Mouse (Mus musculus) forebrain, embryonic 12.5 days (tissue): ENCODE data around the gene Sumf1. TPM values are rescaled to one million over a fixed set of nuclear protein-coding genes. Genes with fewer than 3 reads are reported as not detected.
A peak's percentile ranks its signal among the peaks of the same experiment; 100 is the strongest.

Source experiments
- ATAC-seq: fragments of 200-750 bp; cut with Nextera tagmentation; 2 replicates; pipeline ENCODE4 v1.8.0; 2017; ENCODE audit warnings: moderate TSS enrichment; ENCODE audit not compliant: low FRiP score
- H3K27ac ChIP-seq: fragments of 300-500 bp; sonication (generic); 2 replicates; pipeline ENCODE4 v1.5.1; 2016; ENCODE audit warnings: mild to moderate bottlenecking
- H3K27me3 ChIP-seq: fragments of 300-500 bp; sonication (generic); 2 replicates; pipeline ENCODE4 v1.6.1; 2016; ENCODE audit warnings: mild to moderate bottlenecking
- H3K36me3 ChIP-seq: fragments of 300-500 bp; sonication (generic); replicated peaks from 2 replicates; pipeline ENCODE4 v1.6.1; 2016; ENCODE audit warnings: mild to moderate bottlenecking
- H3K4me1 ChIP-seq: fragments of 300-500 bp; sonication (generic); 2 replicates; pipeline ENCODE4 v1.6.1; 2016
- H3K4me2 ChIP-seq: fragments of 300-500 bp; sonication (generic); 2 replicates; pipeline ENCODE4 v1.6.1; 2016; ENCODE audit warnings: mild to moderate bottlenecking, moderate library complexity
- H3K4me3 ChIP-seq: fragments of 300-500 bp; sonication (generic); replicated peaks from 2 replicates; pipeline ENCODE4 v1.5.1; 2016; ENCODE audit warnings: mild to moderate bottlenecking
- H3K9ac ChIP-seq: fragments of 300-500 bp; sonication (generic); 2 replicates; pipeline ENCODE4 v1.6.1; 2016; ENCODE audit warnings: mild to moderate bottlenecking
- H3K9me3 ChIP-seq: fragments of 300-500 bp; sonication (generic); 2 replicates; pipeline ENCODE4 v1.6.1; 2016
- WGBS: fragments of 180-500 bp; shearing (Covaris S2); methylation state at CpG from one replicate; pipeline ENCODE4 v1.1.7; 2016; 5-methylcytosine and 5-hydroxymethylcytosine counted together
- polyA plus RNA-seq: library from polyadenylated mRNA; unstranded; fragments of >200 nt; fragmentation: Nextera tagmentation; extraction: Ambion mirVana; gene quantifications from 2 replicates; pipeline ENCODE4 v1.2.1, GENCODE M21; 2016

Sumf1 gene
- polyA plus RNA-seq, result 17.0 and 17.1 TPM in 2 replicates

GRCm38 (mm10) chr6:108184847-108185684 lies at the start of gene Sumf1:
Gene Sumf1 (minus strand): TSS chr6:108185582.
- no peaks in the 10 kb centered on the region for H3K9me3 ChIP-seq
- H3K9ac ChIP-seq, result peak within 1 kb of the TSS; percentile 75
- H3K36me3 ChIP-seq, result no peaks in the 10 kb centered on the region
- 4% methylated on average over 49 of the region's 49 CpGs for WGBS
- H3K27ac ChIP-seq, result no peak within 1 kb of the TSS
- peak within 1 kb of the TSS; percentile 87 for H3K4me3 ChIP-seq
- no peaks in the 10 kb centered on the region for H3K27me3 ChIP-seq
- H3K4me1 ChIP-seq, result peaks cover 8% of the 10 kb centered on the region
- peak within 1 kb of the TSS; percentile 87 for H3K4me2 ChIP-seq
- ATAC-seq, result peak; percentile 97

GRCm38 (mm10) chr6:108234536-108234935 lies 49.2 kb upstream of the Sumf1 start:
- H3K36me3 ChIP-seq, result no peaks in the 10 kb centered on the region
- 82% methylated on average over 6 of the region's 6 CpGs for WGBS
- no peaks in the 10 kb centered on the region for H3K9me3 ChIP-seq
- H3K9ac ChIP-seq, result no peak overlapping the region
- no peaks in the 10 kb centered on the region for H3K27me3 ChIP-seq
- ATAC-seq, result no peak
- H3K4me2 ChIP-seq, result no peak overlapping the region
- no peak overlapping the region for H3K4me3 ChIP-seq
- H3K4me1 ChIP-seq, result peaks cover 16% of the 10 kb centered on the region
- H3K27ac ChIP-seq, result no peak overlapping the region

- Histone ChIP-seq H3K4me2 (no peak overlapping the region), H3K4me3 (no peak overlapping the region), H3K9me3 (no peaks in the 10 kb centered on the region), H3K27me3 (no peaks in the 10 kb centered on the region), H3K4me1 (peaks cover 20% of the 10 kb centered on the region), H3K36me3 (no peaks in the 10 kb centered on the region), H3K27ac (no peak overlapping the region), H3K9ac (no peak overlapping the region)
- ATAC-seq, result no peak
- 77% methylated on average over 6 of the region's 6 CpGs for WGBS
These were observed 47.7 kb upstream of the Sumf1 start for GRCm38 (mm10) chr6:108233070-108233469.

GRCm38 (mm10) chr6:108231892-108232710 lies 46.7 kb upstream of the Sumf1 start:
- 89% methylated on average over 11 of the region's 11 CpGs for WGBS
- Histone ChIP-seq H3K27ac (no peak overlapping the region), H3K9ac (no peak overlapping the region), H3K27me3 (no peaks in the 10 kb centered on the region), H3K4me3 (no peak overlapping the region), H3K9me3 (no peaks in the 10 kb centered on the region), H3K36me3 (no peaks in the 10 kb centered on the region), H3K4me2 (no peak overlapping the region), H3K4me1 (peaks cover 20% of the 10 kb centered on the region)
- no peak for ATAC-seq

DNA sequence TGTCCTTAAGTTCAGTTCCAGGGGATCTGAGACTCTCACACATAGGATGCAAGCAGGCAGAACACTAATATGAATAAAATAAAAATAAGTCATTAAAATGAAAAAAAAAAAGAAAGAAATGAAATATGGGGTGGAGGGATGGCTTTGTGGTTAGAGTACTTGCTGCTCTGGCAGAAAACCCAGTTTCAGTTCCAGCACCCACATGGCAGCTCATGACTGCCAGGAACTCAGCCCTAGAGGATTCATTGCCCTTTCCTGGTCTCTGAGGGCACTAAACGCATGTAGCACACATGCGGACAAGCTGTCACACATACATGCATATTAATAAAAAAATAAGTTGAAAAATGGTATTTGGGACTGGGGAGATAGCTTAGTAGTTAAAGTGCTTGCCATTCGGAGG lies 45.2 kb upstream of the Sumf1 start:
- no peaks in the 10 kb centered on the region for H3K27me3 ChIP-seq
- H3K4me2 ChIP-seq, result no peak overlapping the region
- H3K36me3 ChIP-seq, result no peaks in the 10 kb centered on the region
- no peak overlapping the region for H3K9ac ChIP-seq
- ATAC-seq, result no peak
- peaks cover 8% of the 10 kb centered on the region for H3K4me1 ChIP-seq
- no peaks in the 10 kb centered on the region for H3K9me3 ChIP-seq
- H3K27ac ChIP-seq, result no peak overlapping the region
- WGBS, result 93% methylated on average over 3 of the region's 3 CpGs
- no peak overlapping the region for H3K4me3 ChIP-seq

DNA sequence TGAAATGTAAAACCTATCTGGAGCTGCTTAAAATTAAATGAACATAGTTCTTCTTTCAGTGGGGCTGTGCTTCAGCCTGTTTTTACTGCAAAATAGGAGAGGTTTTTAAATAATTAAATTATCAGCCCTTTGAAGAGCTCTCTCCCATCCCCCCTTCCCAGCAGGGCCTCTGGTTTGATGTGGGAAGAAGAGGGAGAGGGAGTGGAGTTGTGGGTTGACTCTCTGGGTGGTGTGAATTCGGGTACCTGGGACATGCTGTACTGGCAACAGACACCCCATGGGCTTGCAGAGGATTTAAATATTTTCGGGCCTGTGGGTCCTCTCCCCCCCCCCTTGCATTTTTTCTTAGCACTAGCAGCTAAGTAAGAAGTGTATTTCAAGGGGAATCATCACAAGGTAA lies 43.2 kb upstream of the Sumf1 start:
- 16% methylated on average over 2 of the region's 2 CpGs for WGBS
- Histone ChIP-seq H3K4me2 (no peak overlapping the region), H3K27me3 (no peaks in the 10 kb centered on the region), H3K4me3 (no peak overlapping the region), H3K9me3 (no peaks in the 10 kb centered on the region), H3K9ac (no peak overlapping the region), H3K4me1 (peaks cover 4% of the 10 kb centered on the region; the same call in 1 of the 2 replicates), H3K36me3 (no peaks in the 10 kb centered on the region), H3K27ac (no peak overlapping the region)
- ATAC-seq, result no peak

GRCm38 (mm10) chr6:108228048-108228447 lies 42.7 kb upstream of the Sumf1 start:
- WGBS, result 75% methylated on average over 6 of the region's 6 CpGs
- Histone ChIP-seq H3K4me2 (no peak overlapping the region), H3K9me3 (no peaks in the 10 kb centered on the region), H3K36me3 (no peaks in the 10 kb centered on the region), H3K27me3 (no peaks in the 10 kb centered on the region), H3K4me3 (no peak overlapping the region), H3K9ac (no peak overlapping the region), H3K27ac (no peak overlapping the region), H3K4me1 (peaks cover 4% of the 10 kb centered on the region; the same call in 1 of the 2 replicates)
- ATAC-seq, result no peak

DNA sequence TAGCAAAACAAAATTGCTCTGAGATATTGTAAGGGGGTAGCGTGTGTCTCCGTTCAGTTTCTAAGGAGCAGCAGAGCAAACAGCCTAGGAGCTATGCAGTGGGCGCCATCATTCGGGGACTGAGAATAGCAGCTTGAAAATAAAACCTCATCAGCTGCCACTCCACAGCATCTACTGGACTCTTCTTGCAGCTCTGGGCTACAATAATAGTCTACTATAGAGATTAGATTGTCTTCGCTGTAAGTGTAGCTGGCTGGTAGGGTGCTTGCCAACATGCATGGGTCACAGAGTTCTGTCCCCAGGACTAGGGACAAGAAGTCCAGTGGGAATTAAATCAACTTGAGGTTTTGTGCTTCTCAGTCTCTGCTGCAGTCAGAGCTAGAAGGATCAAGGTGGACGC lies 42.1 kb upstream of the Sumf1 start:
- no peak for ATAC-seq
- whole genome bisulfite sequencing, result 91% methylated on average over 6 of the region's 6 CpGs
- no peaks in the 10 kb centered on the region for H3K27me3 ChIP-seq
- H3K4me1 ChIP-seq, result peaks cover 4% of the 10 kb centered on the region; the same call in 1 of the 2 replicates
- H3K4me3 ChIP-seq, result no peak overlapping the region
- H3K9me3 ChIP-seq, result no peaks in the 10 kb centered on the region
- no peaks in the 10 kb centered on the region for H3K36me3 ChIP-seq
- H3K9ac ChIP-seq, result no peak overlapping the region
- no peak overlapping the region for H3K27ac ChIP-seq
- H3K4me2 ChIP-seq, result no peak overlapping the region

DNA sequence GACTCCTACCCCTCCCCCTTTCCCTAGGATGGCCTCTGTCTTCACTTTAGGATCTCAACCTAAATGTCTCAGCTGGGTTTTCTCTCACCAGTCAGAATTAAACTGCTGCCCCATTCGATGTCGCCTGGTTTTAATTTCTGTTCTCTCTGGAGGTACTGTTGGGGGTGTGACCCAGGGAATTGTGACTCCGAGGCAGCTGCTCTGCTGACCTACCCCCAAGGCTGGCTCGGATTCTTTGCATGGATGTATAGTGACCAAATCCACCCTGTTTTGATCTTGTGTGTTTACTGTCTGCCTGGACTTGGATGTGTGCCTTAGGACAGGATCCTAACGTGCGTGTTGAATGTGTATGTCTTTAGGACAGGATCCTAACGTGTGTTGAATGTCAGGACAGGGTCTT lies 40.8 kb upstream of the Sumf1 start:
- no peak overlapping the region for H3K9ac ChIP-seq
- WGBS, result 79% methylated on average over 7 of the region's 7 CpGs
- ATAC-seq, result no peak
- H3K36me3 ChIP-seq, result no peaks in the 10 kb centered on the region
- H3K4me2 ChIP-seq, result no peak overlapping the region
- no peaks in the 10 kb centered on the region for H3K27me3 ChIP-seq
- H3K4me1 ChIP-seq, result peaks cover 4% of the 10 kb centered on the region; the same call in 1 of the 2 replicates
- H3K4me3 ChIP-seq, result no peak overlapping the region
- H3K27ac ChIP-seq, result no peak overlapping the region
- H3K9me3 ChIP-seq, result no peaks in the 10 kb centered on the region

DNA sequence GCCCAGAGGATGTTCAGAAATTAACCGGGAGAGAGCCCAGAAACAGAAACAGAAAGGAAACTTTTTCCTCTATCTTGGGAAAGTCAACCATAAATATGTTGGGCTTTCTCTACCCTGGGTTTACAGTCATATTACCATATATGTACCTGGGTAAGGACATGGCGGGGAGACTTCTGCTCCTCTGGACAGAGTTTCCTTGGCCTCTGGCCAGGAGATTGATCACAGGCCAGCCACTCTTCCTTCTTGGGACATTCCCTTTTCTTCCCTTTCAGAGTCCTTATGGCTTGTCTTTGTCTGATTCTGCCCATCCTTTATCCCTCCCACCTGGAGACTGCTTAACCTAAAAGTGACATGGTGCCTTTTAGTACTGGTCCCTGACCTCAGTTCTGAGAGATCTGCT lies 39.6 kb upstream of the Sumf1 start:
- Histone ChIP-seq H3K36me3 (no peaks in the 10 kb centered on the region), H3K9ac (no peak overlapping the region), H3K4me2 (no peak overlapping the region), H3K27ac (no peak overlapping the region), H3K4me3 (no peak overlapping the region), H3K27me3 (no peaks in the 10 kb centered on the region), H3K4me1 (peaks cover 4% of the 10 kb centered on the region; the same call in 1 of the 2 replicates), H3K9me3 (no peaks in the 10 kb centered on the region)
- ATAC-seq, result no peak
- 93% methylated on average over 2 of the region's 2 CpGs for WGBS

DNA sequence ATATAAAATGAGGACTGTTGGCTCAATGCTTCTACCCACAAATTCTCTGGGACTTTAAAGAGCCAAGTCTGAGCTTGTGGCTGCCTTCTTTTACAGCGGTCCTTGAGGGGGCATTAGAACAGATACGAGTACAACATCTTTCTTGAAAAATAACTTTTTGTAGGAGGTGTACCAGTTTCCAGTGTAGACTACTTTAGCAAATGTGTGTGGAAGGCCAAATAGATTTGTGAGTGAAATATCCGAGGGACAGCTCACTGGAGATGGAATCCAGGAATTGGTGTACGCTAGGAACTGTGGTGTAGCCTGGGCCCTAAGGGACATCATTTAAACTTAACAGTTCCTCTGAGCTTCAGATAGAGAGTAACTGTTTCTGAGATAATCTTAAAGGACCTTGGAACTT lies 39.0 kb upstream of the Sumf1 start:
- 95% methylated on average over 4 of the region's 4 CpGs for WGBS
- no peak overlapping the region for H3K9ac ChIP-seq
- peaks cover 4% of the 10 kb centered on the region; the same call in 1 of the 2 replicates for H3K4me1 ChIP-seq
- no peak for ATAC-seq
- no peaks in the 10 kb centered on the region for H3K27me3 ChIP-seq
- no peak overlapping the region for H3K4me2 ChIP-seq
- no peak overlapping the region for H3K27ac ChIP-seq
- no peaks in the 10 kb centered on the region for H3K36me3 ChIP-seq
- no peaks in the 10 kb centered on the region for H3K9me3 ChIP-seq
- no peak overlapping the region for H3K4me3 ChIP-seq

DNA sequence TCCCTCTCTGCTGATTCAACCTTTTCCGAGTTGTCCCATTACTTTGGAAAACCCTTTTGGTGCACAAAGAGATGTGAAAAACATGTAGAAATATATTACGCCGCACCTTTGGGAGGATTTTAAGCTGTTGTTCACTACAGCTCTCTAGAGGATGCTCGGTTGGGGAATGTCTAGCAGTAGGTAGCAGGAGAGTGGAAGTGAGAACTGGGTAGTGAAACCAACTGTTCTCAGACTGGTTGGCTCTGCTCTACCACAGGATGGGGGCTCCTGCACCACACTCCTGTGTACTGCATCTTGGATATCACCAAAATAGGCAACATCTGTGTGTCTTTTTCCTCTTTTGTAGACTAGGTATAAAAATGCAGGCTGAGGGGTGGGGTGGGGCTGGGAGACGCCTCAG lies 37.5 kb upstream of the Sumf1 start:
- Histone ChIP-seq H3K9me3 (no peaks in the 10 kb centered on the region), H3K9ac (no peak overlapping the region), H3K27ac (no peak overlapping the region), H3K36me3 (no peaks in the 10 kb centered on the region), H3K4me1 (no peaks in the 10 kb centered on the region), H3K4me3 (no peak overlapping the region), H3K4me2 (no peak overlapping the region), H3K27me3 (no peaks in the 10 kb centered on the region)
- WGBS, result 91% methylated on average over 5 of the region's 5 CpGs
- ATAC-seq, result no peak
